Mouse (Mus musculus) embryo, embryonic 11.5 days (tissue): Measurements from ENCODE around the gene Cyp2c40.
"Not testable (repeated sequence)": the region's sequence is repeated elsewhere in the genome, so short reads cannot be mapped to it uniquely, and the experiment has no call there.

Source experiments
- DNase-seq: peaks from one replicate; pipeline ENCODE4 v3.0.0-alpha.2; 2012; ENCODE audit warnings: low read depth, low spot score

Cyp2c40 gene

DNA sequence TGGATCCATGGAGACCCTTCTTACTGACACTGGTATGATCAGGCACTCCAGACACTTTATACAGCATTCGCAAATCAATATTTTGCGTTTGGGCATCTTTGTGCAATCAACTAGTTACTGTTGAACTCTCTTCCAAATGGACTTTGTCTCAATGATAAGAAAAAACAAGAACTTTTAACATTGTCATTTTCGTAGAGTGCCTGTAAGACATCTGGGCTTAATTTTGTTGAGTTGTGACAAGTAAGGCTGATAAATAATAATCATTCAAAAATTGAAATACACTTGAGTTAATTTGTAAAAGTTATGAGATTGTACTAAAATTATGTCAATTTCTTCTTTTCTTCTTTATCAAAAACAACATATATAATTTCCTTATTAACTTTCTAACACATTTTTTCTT is at the start of gene Cyp2c40:
Gene Cyp2c40 (minus strand): TSS at position 101 of the 400 bp plus-strand sequence.
- not testable (repeated sequence) for DNase-seq

- DNase-seq, result not testable (repeated sequence)
Measured at GRCm38 (mm10) chr19:39820931-39821330, 8.3 kb upstream of the Cyp2c40 start.

DNA sequence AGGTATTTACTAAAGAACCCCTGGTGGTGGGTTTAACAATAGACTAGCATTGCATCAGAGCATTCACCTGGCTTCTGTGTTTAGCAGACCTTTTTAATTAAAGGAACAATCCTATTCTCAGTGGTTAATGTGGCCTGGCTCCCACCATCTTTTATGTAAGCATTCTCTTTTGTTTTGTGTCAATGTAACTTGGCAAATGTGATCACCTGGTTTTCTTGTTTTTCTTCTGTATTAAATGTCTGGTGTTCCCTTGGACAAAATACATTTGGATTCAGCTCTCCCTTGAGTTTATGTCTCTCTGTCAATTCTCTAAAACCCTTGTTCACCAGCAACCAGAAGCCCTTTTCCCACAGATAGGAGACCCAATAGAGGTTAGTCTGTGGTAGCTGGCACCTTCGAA is 3.8 kb upstream of the Cyp2c40 start:
- DNase-seq, result not testable (repeated sequence)

DNA sequence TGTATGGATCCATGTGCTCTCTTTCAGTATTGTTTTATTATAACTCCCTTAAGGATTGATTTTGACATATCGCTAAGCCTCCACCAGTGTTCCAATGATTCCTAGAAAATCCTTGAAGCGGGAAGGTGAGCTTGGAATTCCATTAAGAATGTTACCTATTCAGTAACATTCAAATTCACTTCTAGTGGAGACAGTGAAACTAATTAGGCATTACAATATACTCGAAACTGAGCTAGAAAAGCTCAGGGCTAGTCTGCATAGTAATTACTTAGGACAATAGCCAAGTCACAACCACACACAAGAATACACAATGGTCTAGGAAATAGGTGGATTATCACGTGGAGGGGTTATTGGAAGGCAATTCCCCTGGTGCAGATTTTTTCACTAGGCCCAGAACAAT is 3.4 kb upstream of the Cyp2c40 start:
- not testable (repeated sequence) for DNase-seq

DNA sequence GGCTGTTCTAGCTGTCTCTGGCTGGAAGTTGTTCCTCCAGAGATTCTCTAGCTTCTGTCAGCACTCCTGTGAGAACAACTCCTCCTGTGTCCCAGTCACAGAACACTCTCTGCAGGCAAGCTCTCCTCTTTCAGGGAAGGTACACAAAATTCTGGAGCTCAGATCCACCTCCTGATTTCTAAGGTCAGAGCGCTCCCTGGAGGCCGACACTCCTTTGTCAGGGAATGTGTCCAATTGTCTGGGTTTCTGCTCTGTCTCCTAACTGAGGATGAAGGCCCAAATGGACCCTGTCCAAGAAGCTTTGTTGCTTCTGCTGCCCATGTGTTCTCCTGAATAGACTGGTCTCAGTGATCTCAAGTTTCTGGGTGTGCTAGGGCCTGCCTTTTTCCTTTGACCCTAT is 27.2 kb downstream of the Cyp2c40 start:
- not testable (repeated sequence) for DNase-seq

GRCm38 (mm10) chr19:39745357-39745756 is 67.3 kb downstream of the Cyp2c40 start:
- no peak for DNase-seq

DNA sequence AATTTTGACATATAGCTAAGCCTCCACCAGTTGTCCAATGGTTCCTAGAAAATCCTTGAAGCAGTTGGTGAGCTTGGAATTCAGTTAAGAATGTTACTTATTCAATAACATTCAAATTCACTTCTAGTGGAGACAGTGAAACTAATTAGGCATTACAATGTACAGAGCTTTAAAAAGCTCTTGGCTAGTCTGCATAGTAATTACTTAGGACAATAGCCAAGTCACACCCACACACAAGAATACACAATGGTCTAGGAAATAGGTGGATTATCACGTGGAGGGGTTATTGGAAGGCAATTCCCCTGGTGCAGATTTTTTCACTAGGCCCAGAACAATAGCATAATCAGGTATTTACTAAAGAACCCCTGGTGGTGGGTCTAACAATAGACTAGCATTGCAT is 68.3 kb downstream of the Cyp2c40 start:
- DNase-seq, result not testable (repeated sequence)

- DNase-seq, result no peak
Measured at GRCm38 (mm10) chr19:39740920-39741319, 71.7 kb downstream of the Cyp2c40 start, which contains the start of gene Cyp2c68. Cyp2c68 (minus strand) TSS chr19:39741054.
